ENCODE assay signal across 15 mouse cellular contexts in the genomic region with DNA sequence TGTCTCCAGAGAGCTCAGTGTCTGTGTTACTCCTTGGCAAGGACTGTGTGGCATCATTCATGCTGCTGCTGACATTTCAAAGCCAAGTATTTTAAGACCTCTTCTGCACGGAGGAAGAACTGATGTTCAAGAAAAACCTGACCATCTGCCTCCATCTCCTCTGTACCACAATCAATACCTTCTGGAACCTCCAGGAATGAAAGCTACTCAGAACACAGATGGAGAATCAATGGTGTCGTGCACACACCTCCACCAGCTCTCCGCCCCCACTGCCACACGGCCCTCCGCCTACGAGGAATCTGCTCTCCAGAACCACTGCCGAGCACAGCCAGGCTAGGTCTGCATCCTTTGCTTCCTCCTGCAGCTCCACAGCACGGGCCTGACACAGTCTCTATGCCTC.
DNase-seq lines count a peak whose midpoint lies in the region; ATAC-seq and TF ChIP-seq lines count a peak whose summit lies in the region.
"Had no signal": no experiment of that assay in that cellular context is flagged by ENCODE, and none has a peak within 500 bp of the region (broad histone marks: within the 10 kb centered on the region; RNA-seq: fewer than 3 reads in every experiment).

No protein-coding gene starts in this region.

- ATAC-seq in hindbrain, embryonic 14.5 days (ENCODE audit: low FRiP score): no peak
- ATAC-seq: lung, postnatal 0 days had no signal

- no peaks in the 10 kb centered on the region for H3K9me3 ChIP-seq in hindbrain, embryonic 14.5 days (ENCODE audit: control insufficient read depth, low read length)
- H3K9me3 ChIP-seq: midbrain, embryonic 12.5 days had no signal

- no peak overlapping the region for H3K4me3 ChIP-seq in layer of hippocampus, adult 2 months
- H3K4me3 ChIP-seq in hindbrain, embryonic 14.5 days (replicated peaks; ENCODE audit: low read length): no peak overlapping the region
- H3K4me3 ChIP-seq: midbrain, embryonic 12.5 days had no signal

- H3K36me3 ChIP-seq in hindbrain, embryonic 14.5 days (replicated peaks; ENCODE audit: control insufficient read depth, insufficient read depth): no peaks in the 10 kb centered on the region
- H3K36me3 ChIP-seq: midbrain, embryonic 12.5 days had no signal

- peak; percentile 89 for DNase-seq in right cerebral cortex, adult 18-20 months
- no peak for DNase-seq in right cerebral cortex, postnatal 4 days
- DNase-seq in layer of hippocampus, adult 2 months (ENCODE audit: low spot score in 2 of 2): peak; percentile 81 to 87
- peak; percentile 29 to 53 for DNase-seq in left cerebral cortex, postnatal 10 days (ENCODE audit: extremely low spot score in 1 of 2, low spot score in 2 of 2)
- no peak for DNase-seq in hindbrain, embryonic 14.5 days (ENCODE audit: low spot score)
- no peak for DNase-seq in yolk sac, embryonic 10.5 days (ENCODE audit: low spot score)
- no peak for DNase-seq in lung, postnatal 25 days (ENCODE audit: low spot score)
- DNase-seq in kidney, postnatal 14 days: no peak
- DNase-seq: adrenal gland, postnatal 36 days; B cell, adult 2 months; heart, postnatal 4 days; kidney, postnatal 36 days had no signal

- H3K4me2 ChIP-seq in hindbrain, embryonic 14.5 days (replicated peaks): no peak overlapping the region
- H3K4me2 ChIP-seq: liver, embryonic 11.5 days; midbrain, embryonic 12.5 days had no signal

- intact Hi-C loops in left cerebral cortex, postnatal 10 days (cut with DNase I): no loop called here

- peak overlapping the region; percentile 88 for H3K27ac ChIP-seq in layer of hippocampus, adult 2 months
- no peak overlapping the region for H3K27ac ChIP-seq in hindbrain, embryonic 14.5 days
- H3K27ac ChIP-seq: midbrain, embryonic 12.5 days had no signal

- H3K27me3 ChIP-seq in hindbrain, embryonic 14.5 days (ENCODE audit: control insufficient read depth, insufficient read depth, low read length): no peaks in the 10 kb centered on the region
- H3K27me3 ChIP-seq: midbrain, embryonic 12.5 days had no signal

- no peak for TF ChIP-seq CTCF in layer of hippocampus, adult 2 months (conservative IDR thresholded peaks at IDR 0.05)

- H3K9ac ChIP-seq in hindbrain, embryonic 14.5 days: no peak overlapping the region
- H3K9ac ChIP-seq: midbrain, embryonic 12.5 days had no signal

- no peaks in the 10 kb centered on the region for H3K4me1 ChIP-seq in hindbrain, embryonic 14.5 days (replicated peaks; ENCODE audit: control insufficient read depth, insufficient read depth, low read length)
- H3K4me1 ChIP-seq: midbrain, embryonic 12.5 days had no signal

- 82% methylated on average over 8 of the region's 8 CpGs for WGBS in hindbrain, embryonic 14.5 days

Comparison
In these comparisons a context has a peak if more than half of its experiments do, and no peak if none do; other contexts are left out.
1. DNase-seq: peak in right cerebral cortex, adult 18-20 months (single experiment), layer of hippocampus, adult 2 months (2 of 2) and left cerebral cortex, postnatal 10 days (2 of 2); none in right cerebral cortex, postnatal 4 days (single experiment), hindbrain, embryonic 14.5 days (single experiment), yolk sac, embryonic 10.5 days (single experiment), lung, postnatal 25 days (single experiment) and kidney, postnatal 14 days (single experiment).